Mouse (Mus musculus) adrenal gland, postnatal 36 days (tissue): ENCODE data around the gene Best1. TPM values are rescaled to one million over a fixed set of nuclear protein-coding genes. Genes with fewer than 3 reads are reported as not detected.
A peak's percentile ranks its signal among the peaks of the same experiment; 100 is the strongest.

Source experiments
- DNase-seq, 2 experiments: peaks; one replicate each; pipeline ENCODE4 v3.0.0; 2021; ENCODE audit warnings: mixed read lengths in 1 of 2
- long read RNA-seq, 2 experiments: library from polyadenylated mRNA; stranded (forward); transcript quantifications; one replicate each; pipeline ENCODE4 v2.0.0; 2021; ENCODE audit warnings: borderline sequencing depth in 2 of 2
- total RNA-seq, 2 experiments: library from RNA; stranded (reverse); gene quantifications; 2 replicates each; pipeline ENCODE4 v1.2.3; 2021

Best1 gene
- total RNA-seq = under 1 TPM; 0.16 to 0.36 TPM
- long read RNA-seq, experiment 1 = 0 reads
- long read RNA-seq, experiment 2 = 0 reads

GRCm38 (mm10) chr19:10001206-10001969 lies at the start of gene Best1, which contains the start of gene Rab3il1:
TSS of gene Best1 (minus strand) at chr19:10001633.
TSS of gene Rab3il1 (plus strand) at chr19:10001669.
- no peak for DNase-seq

GRCm38 (mm10) chr19:10050438-10050837 lies 49.0 kb upstream of the Best1 start:
- no peak for DNase-seq

DNA sequence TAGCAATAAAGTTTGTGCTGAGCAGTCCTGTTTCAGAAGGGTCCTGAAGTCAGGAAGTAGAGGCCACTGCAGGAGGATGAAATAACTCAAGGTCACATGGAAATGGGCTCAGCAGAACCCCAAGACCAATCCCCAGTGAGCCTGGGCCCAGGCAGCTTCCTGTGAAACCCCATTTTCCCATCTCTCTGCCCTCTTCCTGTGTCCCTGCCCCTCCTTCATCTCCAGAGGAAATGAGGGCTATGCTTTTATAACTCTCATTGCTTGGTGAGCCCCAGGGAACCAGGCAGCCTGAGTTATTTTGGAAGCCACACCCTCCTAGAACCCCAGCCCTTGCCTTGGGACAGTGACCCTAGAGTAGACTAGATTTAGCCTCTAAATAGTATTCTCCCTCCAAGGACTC lies 48.1 kb upstream of the Best1 start:
- no peak for DNase-seq

DNA sequence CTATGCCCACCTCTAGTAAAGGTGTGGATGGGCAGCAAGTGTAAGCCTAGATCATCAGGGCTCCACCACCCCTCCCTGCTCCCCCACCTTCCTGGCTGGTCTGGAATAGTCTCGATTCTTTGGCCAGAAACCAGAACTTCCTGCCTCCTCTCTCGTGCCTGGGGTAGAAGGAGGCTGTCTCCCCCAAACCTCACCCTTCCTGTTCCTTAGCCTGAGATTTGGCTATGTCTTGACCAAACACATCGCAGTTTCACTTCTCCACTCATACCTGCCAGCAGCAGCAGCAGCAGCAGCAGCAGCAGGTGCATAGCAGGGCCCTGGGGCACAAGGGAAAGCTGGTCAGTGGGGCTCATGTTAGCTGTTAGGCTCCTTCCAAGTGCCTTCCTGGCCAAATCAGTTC lies 45.5 kb upstream of the Best1 start:
- no peak for DNase-seq

DNA sequence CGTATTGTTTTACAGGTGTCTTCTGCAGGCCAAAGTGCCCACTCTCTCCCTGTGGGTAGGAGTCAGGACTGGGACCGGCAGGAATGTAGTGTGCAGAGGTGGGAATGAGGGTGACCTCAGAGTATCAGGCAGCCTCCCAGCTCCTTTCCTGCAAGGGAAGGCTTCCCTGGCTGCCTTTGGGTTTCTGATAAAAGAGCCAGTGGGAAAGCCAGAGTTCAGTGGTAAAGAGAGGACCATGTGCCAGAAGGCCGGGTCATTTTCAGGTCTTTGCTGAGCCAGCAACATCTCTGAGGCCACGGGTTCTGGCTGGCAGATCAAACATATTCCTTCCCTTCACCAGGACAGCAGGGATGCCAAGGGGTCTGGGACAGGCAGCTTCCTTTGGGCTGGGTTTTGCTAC lies 44.9 kb upstream of the Best1 start:
- peak in 1 of 2 experiments; percentile 3 for DNase-seq

DNA sequence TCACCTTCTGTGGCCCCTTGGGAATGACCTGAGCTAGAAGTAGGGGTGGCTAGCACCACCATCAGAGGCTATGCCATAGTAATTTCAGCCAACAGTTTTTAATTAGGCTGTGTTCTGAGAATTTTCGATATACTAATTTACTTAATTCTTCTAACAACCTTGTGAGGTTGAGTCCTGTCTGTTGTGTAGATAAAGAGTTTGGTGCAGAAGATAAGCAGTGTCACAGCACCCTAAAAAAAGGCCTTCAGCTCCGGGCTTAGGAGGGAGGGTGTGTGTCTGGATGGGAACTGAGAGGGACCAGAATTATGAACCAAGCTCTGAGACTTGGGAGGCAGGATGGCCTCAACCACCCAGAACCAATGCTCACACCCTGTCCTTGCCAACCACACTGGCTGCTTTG lies 44.3 kb upstream of the Best1 start:
- DNase-seq = no peak

DNA sequence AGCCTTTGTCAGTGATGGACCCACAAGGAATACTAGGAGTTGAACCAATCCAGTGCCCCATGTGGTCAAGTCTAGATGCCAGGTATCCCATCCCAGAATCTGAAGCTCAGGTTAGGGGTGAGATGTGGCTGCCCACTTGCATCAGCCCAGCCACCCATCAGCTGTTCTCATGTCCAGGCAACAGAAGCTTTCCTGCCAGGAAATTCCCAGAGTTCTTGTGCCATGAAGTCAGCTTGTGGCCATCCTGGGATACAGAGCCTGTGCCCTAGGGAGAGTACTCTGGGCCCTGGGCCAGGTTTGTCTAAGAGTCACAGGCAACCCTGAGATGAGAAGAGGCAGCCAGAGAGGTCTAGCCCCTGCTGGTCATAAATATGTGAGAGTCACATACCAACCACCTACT lies 42.2 kb upstream of the Best1 start:
- peak in 1 of 2 experiments; percentile 61 for DNase-seq

- no peak for DNase-seq
Observed at GRCm38 (mm10) chr19:10042816-10043215, 41.4 kb upstream of the Best1 start.

- no peak for DNase-seq
Observed at GRCm38 (mm10) chr19:10042232-10042631, 40.8 kb upstream of the Best1 start.

GRCm38 (mm10) chr19:10041388-10042148 lies 40.1 kb upstream of the Best1 start, which contains the start of gene Fads3:
TSS of gene Fads3 (plus strand) at chr19:10041569.
- peak; percentile 90 for DNase-seq

DNA sequence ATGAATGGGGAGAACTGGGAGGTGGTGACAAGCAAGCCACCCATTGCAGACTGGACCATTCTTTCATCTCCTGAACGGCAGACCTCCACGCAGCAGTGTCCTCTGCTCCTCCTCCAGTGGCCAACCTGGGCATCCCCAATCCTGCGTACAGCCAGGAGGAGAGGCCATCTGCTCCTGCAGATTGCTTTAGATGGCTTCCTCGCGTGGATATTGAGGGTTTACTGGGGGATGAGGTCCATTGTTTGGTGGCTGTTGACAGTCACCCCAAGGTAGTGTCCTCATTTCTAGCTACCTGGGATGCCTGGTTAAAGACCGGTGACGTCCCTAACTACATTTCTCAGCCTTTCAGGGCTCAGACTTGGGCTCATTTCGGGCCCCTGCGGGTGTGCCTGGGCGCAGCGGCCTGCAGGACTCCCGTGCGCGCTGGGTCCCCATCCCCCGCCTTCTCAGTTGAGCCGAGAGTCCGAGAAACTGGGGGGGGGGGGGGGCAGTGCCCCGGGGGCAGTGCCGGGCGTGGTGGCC lies 39.5 kb upstream of the Best1 start:
- DNase-seq = no peak

DNA sequence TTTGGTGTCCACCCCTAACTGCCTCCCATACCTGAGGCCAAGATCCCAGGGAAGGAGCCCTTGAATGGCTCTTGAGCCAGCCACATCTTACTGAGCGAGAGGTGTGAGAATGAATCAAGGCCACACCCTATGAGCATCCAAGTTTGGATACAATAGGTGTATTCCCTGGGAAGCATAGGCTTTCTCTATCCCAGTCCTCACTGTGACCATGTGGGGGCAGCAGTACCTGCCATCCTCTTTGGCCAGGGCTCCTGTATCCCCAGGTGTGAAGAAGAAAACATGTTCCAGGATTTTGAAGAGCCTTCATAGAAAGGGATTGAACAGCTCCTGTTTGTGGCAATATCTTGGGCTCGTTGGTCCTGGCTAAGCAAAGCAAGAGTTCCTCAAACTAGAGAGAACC lies 38.2 kb upstream of the Best1 start:
- peak in 1 of 2 experiments; percentile 39 for DNase-seq

- peak in 1 of 2 experiments; percentile 32 for DNase-seq
Observed at GRCm38 (mm10) chr19:10038910-10039309, 37.5 kb upstream of the Best1 start.

GRCm38 (mm10) chr19:10038364-10038763 lies 36.9 kb upstream of the Best1 start:
- no peak for DNase-seq

- DNase-seq = no peak
Observed at GRCm38 (mm10) chr19:10037534-10037933, 36.1 kb upstream of the Best1 start.

DNA sequence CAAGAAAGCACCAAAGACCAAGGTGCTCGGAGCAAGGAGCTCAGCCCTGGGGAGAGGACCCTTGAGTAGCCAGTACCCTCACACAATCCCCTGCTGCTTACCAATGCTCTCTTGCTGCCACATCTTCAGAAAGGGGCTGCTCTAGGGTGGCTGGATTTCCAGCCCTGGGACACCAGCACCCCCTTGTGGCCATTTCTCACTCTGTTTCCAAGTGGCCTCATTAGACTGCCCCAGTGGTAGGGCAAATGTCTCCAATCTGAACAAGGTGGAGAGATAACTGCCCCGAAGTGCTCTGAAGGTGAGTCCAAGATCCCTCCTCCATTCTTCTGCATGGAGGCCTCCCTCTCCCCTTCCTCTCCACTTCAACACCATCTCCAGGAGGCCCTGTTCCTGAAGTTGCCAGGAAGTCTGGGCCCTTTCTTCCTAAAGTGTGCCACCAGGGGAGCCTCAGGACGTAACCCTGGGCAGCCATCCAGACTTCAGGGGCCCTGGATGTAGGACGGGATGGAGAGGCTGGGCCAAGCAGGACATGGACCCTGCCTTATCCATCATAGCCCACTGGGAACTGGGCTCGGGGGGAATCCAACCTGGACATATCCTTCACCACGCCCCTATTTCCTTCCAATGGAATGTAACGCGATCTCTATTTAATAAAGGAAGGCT lies 33.5 kb upstream of the Best1 start:
- DNase-seq = peak; percentile 86 to 91

DNA sequence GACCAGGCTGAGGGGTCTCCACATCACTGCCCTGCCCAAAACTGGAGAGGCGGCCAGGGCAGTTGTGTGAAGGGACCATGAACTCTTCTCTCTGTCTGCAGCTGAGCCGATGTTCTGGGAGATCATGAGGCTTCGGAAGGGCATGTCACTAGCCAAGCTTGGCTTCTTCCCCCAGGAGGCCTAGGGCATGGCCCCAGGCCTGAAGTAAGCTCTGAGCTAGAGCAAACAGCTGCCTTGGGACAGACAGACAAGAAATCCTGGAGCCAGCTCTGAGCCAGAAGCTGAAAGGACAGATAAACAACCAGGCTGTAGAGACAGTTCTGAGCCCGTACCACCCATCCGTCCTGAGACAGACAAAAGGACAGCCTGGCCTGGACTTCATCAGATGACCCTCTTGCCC lies 32.9 kb upstream of the Best1 start:
- no peak for DNase-seq

DNA sequence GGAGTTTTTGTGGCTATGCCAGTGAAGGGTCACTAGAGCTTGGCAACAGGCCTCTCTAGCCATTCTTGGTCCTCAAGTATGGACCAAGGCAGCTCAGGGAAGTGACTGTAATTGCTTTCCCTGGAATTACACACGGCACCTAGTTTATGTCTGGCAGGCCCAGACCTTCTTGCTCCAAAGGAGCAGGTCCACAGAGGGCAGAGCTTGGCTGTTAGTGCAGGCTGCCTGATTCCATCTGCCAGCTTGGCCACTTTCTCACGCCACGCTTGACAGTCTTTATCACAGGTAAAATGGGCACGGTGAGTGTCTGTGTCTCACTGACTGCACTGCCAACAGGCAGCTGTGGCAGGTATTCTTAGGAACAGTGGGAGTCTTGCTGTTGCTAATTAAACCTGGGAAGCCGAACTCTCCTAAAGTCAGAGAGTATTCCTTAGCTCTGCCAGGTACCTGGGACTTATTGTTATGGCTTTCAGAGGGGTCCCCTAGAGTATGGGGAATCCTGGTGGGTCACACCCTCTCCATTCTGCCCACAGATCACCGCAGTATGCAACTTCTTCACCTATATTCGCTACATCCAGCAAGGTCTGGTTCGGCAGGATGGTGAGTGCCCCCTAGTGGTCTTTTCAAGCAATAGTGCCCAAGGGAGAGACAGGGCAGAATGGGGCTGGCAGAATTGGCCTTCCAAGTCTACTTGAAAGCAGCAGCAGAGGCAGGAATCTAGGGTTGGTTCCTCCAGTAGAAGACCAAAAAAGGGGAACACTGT lies 32.0 kb upstream of the Best1 start:
- DNase-seq = peak; percentile 65 to 71

- DNase-seq = no peak
Observed at GRCm38 (mm10) chr19:10029746-10030145, 28.3 kb upstream of the Best1 start.

- DNase-seq = peak; percentile 90 to 93
Observed at GRCm38 (mm10) chr19:10025169-10025875, 23.9 kb upstream of the Best1 start.

DNA sequence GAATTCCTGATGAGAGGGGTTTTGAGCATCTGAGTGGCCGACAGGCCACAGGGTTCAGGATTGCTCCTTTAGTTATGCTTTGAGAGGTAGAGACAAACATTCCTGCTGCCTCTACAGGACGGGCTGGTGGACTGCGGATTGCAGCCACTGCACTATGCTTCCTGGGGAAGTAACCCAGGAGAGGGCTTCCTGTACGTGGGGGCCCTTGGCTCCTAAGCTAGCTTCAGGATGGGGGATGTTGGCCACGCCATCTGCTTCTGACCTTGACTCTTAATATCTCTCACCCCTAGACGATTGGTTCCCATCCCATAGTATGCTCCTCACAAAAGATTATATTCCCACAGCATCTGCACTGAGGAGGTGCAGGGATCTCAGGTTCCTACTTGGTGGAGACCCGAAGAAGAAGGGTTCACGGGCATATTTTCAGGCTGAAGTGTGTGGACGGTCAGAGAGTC lies 21.9 kb upstream of the Best1 start:
- no peak for DNase-seq
